Mouse (Mus musculus) heart, postnatal 0 days (tissue): ENCODE measurements around the gene Dpp9. TPM values are rescaled to one million over a fixed set of nuclear protein-coding genes. Genes with fewer than 3 reads are reported as not detected.
A peak's percentile ranks its signal among the peaks of the same experiment; 100 is the strongest.

Experiments used
- ATAC-seq: fragments of 200-750 bp; cut with Nextera tagmentation; 2 replicates; pipeline ENCODE4 v1.8.0; 2017; ENCODE audit warnings: low read depth, moderate number of reproducible peaks, moderate library complexity; ENCODE audit not compliant: insufficient read depth
- DNase-seq: peaks from one replicate; pipeline ENCODE4 v3.0.0-alpha.2; 2016; ENCODE audit warnings: low spot score
- H3K27ac ChIP-seq: fragments of 300-500 bp; sonication (generic); 2 replicates; pipeline ENCODE4 v1.5.1; 2014; ENCODE audit warnings: low read depth, mild to moderate bottlenecking
- H3K27me3 ChIP-seq: fragments of 300-500 bp; sonication (generic); 2 replicates; pipeline ENCODE4 v1.6.1; 2014; ENCODE audit warnings: low read length, mixed read lengths; ENCODE audit not compliant: control insufficient read depth, insufficient read depth
- H3K36me3 ChIP-seq: fragments of 300-500 bp; sonication (generic); replicated peaks from 2 replicates; pipeline ENCODE4 v1.6.1; 2014; ENCODE audit warnings: low read length, mixed read lengths; ENCODE audit not compliant: control insufficient read depth, insufficient read depth
- H3K4me1 ChIP-seq: fragments of 300-500 bp; sonication (generic); 2 replicates; pipeline ENCODE4 v1.6.1; 2014; ENCODE audit warnings: antibody characterized with exemption; ENCODE audit not compliant: control insufficient read depth, insufficient read depth
- H3K4me2 ChIP-seq: fragments of 300-500 bp; sonication (generic); 2 replicates; pipeline ENCODE4 v1.6.1; 2014; ENCODE audit warnings: low read depth, mild to moderate bottlenecking, low read length, moderate library complexity
- H3K4me3 ChIP-seq: fragments of 300-500 bp; sonication (generic); 2 replicates; pipeline ENCODE4 v1.5.1; 2014; ENCODE audit warnings: low read depth, low read length
- H3K9ac ChIP-seq: fragments of 300-500 bp; sonication (generic); replicated peaks from 2 replicates; pipeline ENCODE4 v1.6.1; 2014; ENCODE audit warnings: low read depth, low read length, mixed read lengths
- H3K9me3 ChIP-seq: fragments of 300-500 bp; sonication (generic); replicated peaks from 2 replicates; pipeline ENCODE4 v1.6.1; 2016; ENCODE audit warnings: low read length; ENCODE audit not compliant: control insufficient read depth
- CTCF ChIP-seq: IDR thresholded peaks from 2 replicates; pipeline ENCODE4 v1.5.1; 2016; ENCODE audit warnings: antibody characterized with exemption, control low read depth, low read depth
- EP300 ChIP-seq: IDR thresholded peaks from 2 replicates; pipeline ENCODE4 v1.6.1; 2016; ENCODE audit warnings: antibody characterized with exemption, low read depth
- WGBS: fragments of 180-500 bp; shearing (Covaris S2); extraction: QIAGEN DNeasy Blood & Tissue Kit; methylation state at CpG from one replicate; pipeline ENCODE4 v1.1.7; 2014; 5-methylcytosine and 5-hydroxymethylcytosine counted together
- polyA plus RNA-seq: library from polyadenylated mRNA; unstranded; fragments of >200 nt; fragmentation: Nextera tagmentation; extraction: Ambion mirVana; gene quantifications from 2 replicates; pipeline ENCODE4 v1.2.1, GENCODE M21; 2015
- total RNA-seq: library from RNA; depleted of rRNA; stranded (reverse); fragments of >200 nt; gene quantifications from 2 replicates; pipeline ENCODE4 v1.2.3, GENCODE M21; 2014; ENCODE audit warnings: low replicate concordance

Gene Dpp9
- total and polyA plus RNA-seq, 2 experiments from 2014 or later = 13.3 to 29.0 TPM

DNA sequence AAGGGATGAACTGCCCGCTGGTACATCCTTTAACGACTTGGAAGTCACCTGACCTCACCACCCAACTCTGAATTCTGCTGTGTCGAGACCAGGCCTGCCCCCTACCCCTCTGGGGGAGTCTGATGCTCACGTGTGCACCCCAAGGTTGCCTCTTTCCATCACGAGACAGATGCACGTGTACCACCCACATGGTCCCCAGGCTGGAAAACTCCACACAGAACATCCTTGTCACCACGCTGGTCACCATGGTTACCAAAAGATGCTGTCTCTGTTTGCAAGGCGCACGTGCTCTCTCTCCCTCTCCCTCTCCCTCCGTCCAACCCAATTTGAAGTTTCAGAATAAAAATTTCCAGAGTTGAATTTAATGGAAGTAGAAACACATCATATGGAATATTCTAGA lies 11.2 kb upstream of the Dpp9 start:
- WGBS = 60% methylated on average over 10 of the region's 10 CpGs
- no peak overlapping the region for H3K9ac ChIP-seq

DNA sequence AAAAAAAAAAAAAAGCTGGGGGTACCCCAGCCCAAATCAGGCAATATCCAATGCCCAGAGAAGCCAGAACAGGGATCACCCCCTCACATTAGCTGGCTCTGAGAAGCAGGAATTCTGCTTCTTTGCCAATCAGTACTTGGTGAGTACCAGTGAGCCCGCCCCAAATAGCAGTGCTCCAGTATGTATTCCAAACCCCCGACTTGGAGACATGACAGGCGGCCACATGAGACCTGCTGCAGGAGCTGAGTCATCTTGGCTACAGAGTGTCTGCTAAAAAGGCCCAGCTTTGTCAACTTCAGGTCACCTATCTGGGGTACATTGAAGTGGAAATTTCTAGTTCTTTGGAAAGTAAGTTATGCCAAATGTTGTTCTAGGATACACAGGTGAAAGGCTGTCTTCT lies 7.9 kb upstream of the Dpp9 start:
- Histone ChIP-seq H3K4me2 (no peak overlapping the region), H3K9ac (no peak overlapping the region), H3K9me3 (no peaks in the 10 kb centered on the region), H3K4me3 (no peak overlapping the region), H3K36me3 (no peaks in the 10 kb centered on the region), H3K27ac (no peak overlapping the region), H3K27me3 (no peaks in the 10 kb centered on the region), H3K4me1 (no peaks in the 10 kb centered on the region)
- TF ChIP-seq CTCF (no peak), EP300 (no peak)
- ATAC-seq (no peak), DNase-seq (no peak)
- 54% methylated on average over 3 of the region's 3 CpGs for WGBS

More for the DNA sequence above, 11.2 kb upstream of the Dpp9 start:
- H3K4me3 ChIP-seq = no peak overlapping the region
- H3K27ac ChIP-seq = no peak overlapping the region
- no peaks in the 10 kb centered on the region for H3K9me3 ChIP-seq
- ATAC-seq (no peak), DNase-seq (no peak)
- TF ChIP-seq CTCF = no peak
- TF ChIP-seq EP300 = no peak
- H3K36me3 ChIP-seq = no peaks in the 10 kb centered on the region
- no peak overlapping the region for H3K4me2 ChIP-seq
- no peaks in the 10 kb centered on the region for H3K27me3 ChIP-seq
- no peaks in the 10 kb centered on the region for H3K4me1 ChIP-seq

DNA sequence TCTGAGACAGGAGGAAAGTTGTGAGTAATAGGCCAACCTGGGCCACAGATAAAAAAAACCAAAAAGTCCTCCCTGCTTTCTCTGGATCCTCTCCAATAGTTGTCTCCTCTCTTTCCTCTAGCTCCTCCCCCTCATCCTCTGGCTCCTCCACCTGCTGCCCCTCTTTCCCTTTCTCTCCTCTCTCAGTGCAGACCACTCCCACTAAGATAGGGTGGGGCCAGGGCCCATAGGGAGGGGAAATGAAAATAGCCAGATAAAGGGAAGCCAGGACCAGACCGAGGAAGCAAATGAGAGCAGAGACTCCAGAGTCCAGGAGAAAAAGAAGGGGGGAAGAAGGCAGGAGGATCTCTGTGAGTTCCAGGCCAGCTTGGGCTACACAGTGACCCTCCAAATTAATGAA lies 6.2 kb upstream of the Dpp9 start:
- 33% methylated on average over 1 of the region's 1 CpGs for WGBS
- H3K9me3 ChIP-seq = no peaks in the 10 kb centered on the region

DNA sequence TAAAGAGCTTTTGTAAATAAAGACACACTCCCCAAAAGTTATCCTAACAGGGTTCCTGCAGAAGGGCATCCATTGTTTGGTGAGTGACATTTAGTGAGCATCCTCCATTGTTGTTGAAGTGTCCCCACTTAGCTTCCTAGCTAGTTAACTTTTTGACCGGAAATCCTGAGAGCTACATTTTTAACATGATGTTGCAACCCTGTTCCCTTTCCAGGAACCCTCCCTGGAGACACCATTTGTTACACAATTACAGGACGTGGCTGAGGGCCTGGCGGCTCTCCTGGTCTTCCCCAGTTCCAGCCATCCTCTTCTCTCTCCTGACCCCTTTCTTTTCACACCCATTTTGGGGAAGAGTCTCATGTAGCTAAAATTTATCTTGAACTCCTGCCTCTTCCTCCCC lies 1.1 kb upstream of the Dpp9 start:
- no peaks in the 10 kb centered on the region; the same call in 1 of the 2 replicates for H3K36me3 ChIP-seq
- H3K9me3 ChIP-seq = no peaks in the 10 kb centered on the region
- peak overlapping the region; percentile 90 for H3K27ac ChIP-seq
- H3K9ac ChIP-seq = no peak overlapping the region
- DNase-seq (peak; percentile 63), ATAC-seq (no peak)
- WGBS = 26% methylated on average over 3 of the region's 3 CpGs
- peaks cover 15% of the 10 kb centered on the region; the same call in 1 of the 2 replicates for H3K4me1 ChIP-seq
- no peak overlapping the region for H3K4me3 ChIP-seq
- no peaks in the 10 kb centered on the region for H3K27me3 ChIP-seq
- TF ChIP-seq CTCF = no peak
- peak; percentile 74 for TF ChIP-seq EP300
- no peak overlapping the region for H3K4me2 ChIP-seq

More for the DNA sequence above, 6.2 kb upstream of the Dpp9 start:
- no peak overlapping the region for H3K4me3 ChIP-seq
- H3K4me2 ChIP-seq = no peak overlapping the region
- H3K27ac ChIP-seq = no peak overlapping the region
- H3K36me3 ChIP-seq = no peaks in the 10 kb centered on the region
- H3K9ac ChIP-seq = no peak overlapping the region
- no peak for ATAC-seq
- H3K4me1 ChIP-seq = no peaks in the 10 kb centered on the region
- no peaks in the 10 kb centered on the region for H3K27me3 ChIP-seq
- no peak for TF ChIP-seq CTCF
- no peak for TF ChIP-seq EP300
- DNase-seq = no peak

GRCm38 (mm10) chr17:56219251-56219650 lies 546 bp upstream of the Dpp9 start:
- no peaks in the 10 kb centered on the region for H3K27me3 ChIP-seq
- H3K4me3 ChIP-seq = peak overlapping the region; percentile 74
- 38% methylated on average over 12 of the region's 12 CpGs for WGBS
- peak overlapping the region; percentile 81; the same call in 1 of the 2 replicates for H3K9ac ChIP-seq
- ATAC-seq (no peak), DNase-seq (no peak)
- peak overlapping the region; percentile 90 for H3K27ac ChIP-seq
- H3K4me2 ChIP-seq = peak overlapping the region; percentile 73
- no peaks in the 10 kb centered on the region for H3K9me3 ChIP-seq
- TF ChIP-seq CTCF (no peak), EP300 (no peak)
- H3K4me1 ChIP-seq = peaks cover 15% of the 10 kb centered on the region; the same call in 1 of the 2 replicates
- H3K36me3 ChIP-seq = no peaks in the 10 kb centered on the region; the same call in 1 of the 2 replicates

- ATAC-seq = no peak
- no peaks in the 10 kb centered on the region; the same call in 1 of the 2 replicates for H3K36me3 ChIP-seq
- H3K4me3 ChIP-seq = peak overlapping the region; percentile 74
- no peaks in the 10 kb centered on the region for H3K9me3 ChIP-seq
- H3K9ac ChIP-seq = peak overlapping the region; percentile 81
- WGBS = 61% methylated on average over 13 of the region's 13 CpGs
- peak overlapping the region; percentile 73 for H3K4me2 ChIP-seq
- H3K27me3 ChIP-seq = no peaks in the 10 kb centered on the region
- no peak for DNase-seq
- no peak overlapping the region for H3K27ac ChIP-seq
- H3K4me1 ChIP-seq = peaks cover 15% of the 10 kb centered on the region; the same call in 1 of the 2 replicates
- TF ChIP-seq CTCF (no peak), EP300 (no peak)
Measured at GRCm38 (mm10) chr17:56217670-56218069, 1.0 kb downstream of the Dpp9 start.
